Mouse (Mus musculus) gastrocnemius, postnatal 10 days (tissue): ENCODE data around the gene Gtf3c4. TPM values are rescaled to one million over a fixed set of nuclear protein-coding genes. Genes with fewer than 3 reads are reported as not detected.

Experiments
- DNase-seq: peaks from one replicate; pipeline ENCODE4 v3.0.0; 2021; ENCODE audit warnings: mixed read lengths
- long read RNA-seq, 2 experiments: library from polyadenylated mRNA; stranded (forward); transcript quantifications; one replicate each; pipeline ENCODE4 v2.0.0; 2021
- total RNA-seq, 2 experiments: library from RNA; stranded (reverse); gene quantifications; 2 replicates each; pipeline ENCODE4 v1.2.3; 2021

Gtf3c4 gene
- total RNA-seq = 10 to 100 TPM; 17.2 to 19.3 TPM
- long read RNA-seq, experiment 1, full-length matches to known transcripts = 21 of 25 reads
- long read RNA-seq, experiment 1, partial matches to known transcripts = 1 of 25 reads
- long read RNA-seq, experiment 1, other reads (novel, unspliced or antisense) = 3 of 25 reads
- long read RNA-seq, experiment 2, full-length matches to known transcripts = 19 of 28 reads
- long read RNA-seq, experiment 2, partial matches to known transcripts = 3 of 28 reads
- long read RNA-seq, experiment 2, other reads (novel, unspliced or antisense) = 6 of 28 reads

GRCm38 (mm10) chr2:28840222-28840951 is at the start of gene Gtf3c4, which contains the start of gene Ddx31:
Gene Gtf3c4 (minus strand): TSS chr2:28840360.
Gene Ddx31 (plus strand): TSS chr2:28840406.
- DNase-seq = peak; percentile 95

GRCm38 (mm10) chr2:28884914-28885313 is 44.8 kb upstream of the Gtf3c4 start:
- no peak for DNase-seq

- DNase-seq = peak; percentile 48
These were observed 42.8 kb upstream of the Gtf3c4 start for GRCm38 (mm10) chr2:28882826-28883485.

- DNase-seq = no peak
These were observed 41.9 kb upstream of the Gtf3c4 start for GRCm38 (mm10) chr2:28882047-28882446.

- peak; percentile 45 for DNase-seq
These were observed 41.1 kb upstream of the Gtf3c4 start for GRCm38 (mm10) chr2:28881275-28881674.

GRCm38 (mm10) chr2:28875554-28875953 is 35.4 kb upstream of the Gtf3c4 start:
- DNase-seq = no peak

- no peak for DNase-seq
These were observed 27.3 kb upstream of the Gtf3c4 start for GRCm38 (mm10) chr2:28867495-28867894.

- DNase-seq = no peak
These were observed 23.7 kb upstream of the Gtf3c4 start for GRCm38 (mm10) chr2:28863857-28864256.

GRCm38 (mm10) chr2:28860678-28861423 is 20.7 kb upstream of the Gtf3c4 start:
- no peak for DNase-seq

- no peak for DNase-seq
These were observed 19.1 kb upstream of the Gtf3c4 start for GRCm38 (mm10) chr2:28859303-28859702.

GRCm38 (mm10) chr2:28855773-28856172 is 15.6 kb upstream of the Gtf3c4 start:
- no peak for DNase-seq

- DNase-seq = no peak
These were observed 12.4 kb upstream of the Gtf3c4 start for GRCm38 (mm10) chr2:28852594-28852993.

GRCm38 (mm10) chr2:28848879-28849278 is 8.7 kb upstream of the Gtf3c4 start:
- DNase-seq = no peak

GRCm38 (mm10) chr2:28842042-28842441 is 1.9 kb upstream of the Gtf3c4 start:
- DNase-seq = no peak

- DNase-seq = peak; percentile 8
These were observed 499 bp downstream of the Gtf3c4 start for GRCm38 (mm10) chr2:28839501-28840221.

- DNase-seq = no peak
These were observed 3.8 kb downstream of the Gtf3c4 start for GRCm38 (mm10) chr2:28836181-28836940.

- DNase-seq = no peak
These were observed 10.9 kb downstream of the Gtf3c4 start for GRCm38 (mm10) chr2:28829265-28829664.

GRCm38 (mm10) chr2:28818866-28819265 is 21.3 kb downstream of the Gtf3c4 start:
- DNase-seq = no peak

GRCm38 (mm10) chr2:28810260-28811013 is 29.7 kb downstream of the Gtf3c4 start:
- no peak for DNase-seq

GRCm38 (mm10) chr2:28808841-28809240 is 31.3 kb downstream of the Gtf3c4 start:
- no peak for DNase-seq
